Comparison of ENCODE assay signal across 15 mouse cellular contexts in genomic region chr3:135853604-135854297, GRCm38 (mm10). TPM values are rescaled to one million over a fixed set of nuclear protein-coding genes. Genes with fewer than 3 reads are reported as not detected.
DNase-seq lines count a peak whose midpoint lies in the region; ATAC-seq and TF ChIP-seq lines count a peak whose summit lies in the region.
"Had no signal": no experiment of that assay in that cellular context is flagged by ENCODE, and none has a peak within 500 bp of the region (broad histone marks: within the 10 kb centered on the region; RNA-seq: fewer than 3 reads in every experiment).

No protein-coding gene starts in this region.

- DNase-seq in cerebellum, adult 2 months: no peak
- DNase-seq in cerebellum, adult 11-12 months: no peak
- DNase-seq in lung, postnatal 0 days (ENCODE audit: low spot score): no peak
- DNase-seq in lung, postnatal 25 days (ENCODE audit: low spot score): no peak
- peak; percentile 21 for DNase-seq in c-Kit-positive CD71-positive TER-119-positive erythroid progenitor cells, embryonic 14.5 days (ENCODE audit: low spot score)
- DNase-seq in splenic B cell, adult 2 months (ENCODE audit: low read depth, low spot score): peak; percentile 3
- no peak for DNase-seq in ovary, postnatal 10 days (ENCODE audit: low spot score)
- no peak for DNase-seq in layer of hippocampus, postnatal 25 days (ENCODE audit: extremely low spot score in 1 of 2, low spot score in 1 of 2)
- DNase-seq: adrenal gland, postnatal 14 days; cerebellum, adult 9-10 months had no signal

- H3K9ac ChIP-seq in lung, postnatal 0 days (replicated peaks; ENCODE audit: low read depth): no peak overlapping the region
- H3K9ac ChIP-seq: kidney, embryonic 15.5 days; limb, embryonic 15.5 days; neural tube, embryonic 13.5 days had no signal

- H3K9me3 ChIP-seq in lung, postnatal 0 days (ENCODE audit: low read length): no peaks in the 10 kb centered on the region
- H3K9me3 ChIP-seq: hindbrain, embryonic 10.5 days; kidney, embryonic 15.5 days; limb, embryonic 15.5 days; midbrain, embryonic 10.5 days; neural tube, embryonic 13.5 days had no signal

- no peaks in the 10 kb centered on the region for H3K36me3 ChIP-seq in lung, postnatal 0 days (ENCODE audit: insufficient read depth, low read length)
- no peaks in the 10 kb centered on the region for H3K36me3 ChIP-seq in splenic B cell, adult 2 months (ENCODE audit: control insufficient read depth, insufficient read depth, low read length, poor library complexity, severe bottlenecking)
- H3K36me3 ChIP-seq: kidney, embryonic 15.5 days; limb, embryonic 15.5 days; neural tube, embryonic 13.5 days had no signal

- TF ChIP-seq POLR2A in cerebellum, adult 2 months (IDR thresholded peaks at IDR 0.05; ENCODE audit: borderline replicate concordance, insufficient read depth, low read length): no peak

- H3K27me3 ChIP-seq in cerebellum, adult 2 months (ENCODE audit: control insufficient read depth, insufficient read depth, low read length): no peaks in the 10 kb centered on the region
- no peaks in the 10 kb centered on the region for H3K27me3 ChIP-seq in lung, postnatal 0 days (replicated peaks; ENCODE audit: insufficient read depth, low read length)
- no peaks in the 10 kb centered on the region for H3K27me3 ChIP-seq in splenic B cell, adult 2 months (ENCODE audit: control insufficient read depth, insufficient read depth, low read length, poor library complexity, severe bottlenecking)
- H3K27me3 ChIP-seq: kidney, embryonic 15.5 days; limb, embryonic 15.5 days; neural tube, embryonic 13.5 days had no signal

- no peak overlapping the region for H3K4me3 ChIP-seq in cerebellum, adult 2 months (replicated peaks; ENCODE audit: insufficient read depth, low read depth, low read length)
- no peak overlapping the region for H3K4me3 ChIP-seq in lung, postnatal 0 days (ENCODE audit: low read depth, low read length)
- H3K4me3 ChIP-seq: hindbrain, embryonic 10.5 days; kidney, embryonic 15.5 days; limb, embryonic 15.5 days; midbrain, embryonic 10.5 days; neural tube, embryonic 13.5 days had no signal

- H3K27ac ChIP-seq in cerebellum, adult 2 months (ENCODE audit: insufficient read depth, low read length): no peak overlapping the region
- H3K27ac ChIP-seq in lung, postnatal 0 days (ENCODE audit: low read length): no peak overlapping the region
- H3K27ac ChIP-seq: kidney, embryonic 15.5 days; limb, embryonic 15.5 days; midbrain, embryonic 10.5 days; neural tube, embryonic 13.5 days had no signal

- no peak overlapping the region for H3K4me2 ChIP-seq in lung, postnatal 0 days (replicated peaks; ENCODE audit: low read depth, low read length)
- H3K4me2 ChIP-seq: kidney, embryonic 15.5 days; limb, embryonic 15.5 days; neural tube, embryonic 13.5 days had no signal

- 83% methylated on average over 10 of the region's 10 CpGs for WGBS in cerebellum, adult 2 months
- 83% methylated on average over 10 of the region's 10 CpGs for WGBS in lung, postnatal 0 days

- no peaks in the 10 kb centered on the region for H3K4me1 ChIP-seq in cerebellum, adult 2 months (ENCODE audit: control insufficient read depth, insufficient read depth, low read length)
- H3K4me1 ChIP-seq in lung, postnatal 0 days (ENCODE audit: insufficient read depth, low read depth, low read length): no peaks in the 10 kb centered on the region

- no peak for ATAC-seq in lung, postnatal 0 days

- no peak for TF ChIP-seq EP300 in lung, postnatal 0 days (IDR thresholded peaks at IDR 0.05)

- TF ChIP-seq CTCF in cerebellum, adult 2 months (IDR thresholded peaks at IDR 0.05; ENCODE audit: borderline replicate concordance, insufficient read depth, low read depth, low read length): 0 out of 2 replicates have a peak, but pooled peaks have one; percentile 2
- TF ChIP-seq CTCF in lung, postnatal 0 days (IDR thresholded peaks at IDR 0.05): peak; percentile 31

RNA-seq across cellular contexts. Expression of gene Slc39a8, which starts 28.7 kb away (rescaled TPM):
- 2.8 and 3.2 TPM in 2 replicates for polyA plus RNA-seq in cerebellum, adult 2 months (2012; rRNA removed)
- 57.4 and 93.5 TPM in 2 replicates for polyA plus RNA-seq in lung, postnatal 0 days (2015; fragmentation: Nextera tagmentation; extraction: Ambion mirVana)
- total RNA-seq in layer of hippocampus, postnatal 25 days (2021): 1 to 10 TPM; 2.9 to 3.5 TPM

Comparison
In these comparisons a context has a peak if more than half of its experiments do, and no peak if none do; other contexts are left out.
1. DNase-seq: peak in c-Kit-positive CD71-positive TER-119-positive erythroid progenitor cells, embryonic 14.5 days (single experiment) and splenic B cell, adult 2 months (single experiment); none in cerebellum, adult 2 months (0 of 2), cerebellum, adult 11-12 months (single experiment), lung, postnatal 0 days (single experiment), lung, postnatal 25 days (single experiment), ovary, postnatal 10 days (single experiment) and layer of hippocampus, postnatal 25 days (0 of 2).
2. RNA of gene Slc39a8, which starts 28.7 kb away (polyA plus RNA-seq): 57.4 to 93.5 TPM in lung, postnatal 0 days; 2.8 to 3.2 TPM in cerebellum, adult 2 months; every median in the first group is over 10 times any median in the second.